Mouse (Mus musculus): ENCODE results near the gene Socs2.

DNA sequence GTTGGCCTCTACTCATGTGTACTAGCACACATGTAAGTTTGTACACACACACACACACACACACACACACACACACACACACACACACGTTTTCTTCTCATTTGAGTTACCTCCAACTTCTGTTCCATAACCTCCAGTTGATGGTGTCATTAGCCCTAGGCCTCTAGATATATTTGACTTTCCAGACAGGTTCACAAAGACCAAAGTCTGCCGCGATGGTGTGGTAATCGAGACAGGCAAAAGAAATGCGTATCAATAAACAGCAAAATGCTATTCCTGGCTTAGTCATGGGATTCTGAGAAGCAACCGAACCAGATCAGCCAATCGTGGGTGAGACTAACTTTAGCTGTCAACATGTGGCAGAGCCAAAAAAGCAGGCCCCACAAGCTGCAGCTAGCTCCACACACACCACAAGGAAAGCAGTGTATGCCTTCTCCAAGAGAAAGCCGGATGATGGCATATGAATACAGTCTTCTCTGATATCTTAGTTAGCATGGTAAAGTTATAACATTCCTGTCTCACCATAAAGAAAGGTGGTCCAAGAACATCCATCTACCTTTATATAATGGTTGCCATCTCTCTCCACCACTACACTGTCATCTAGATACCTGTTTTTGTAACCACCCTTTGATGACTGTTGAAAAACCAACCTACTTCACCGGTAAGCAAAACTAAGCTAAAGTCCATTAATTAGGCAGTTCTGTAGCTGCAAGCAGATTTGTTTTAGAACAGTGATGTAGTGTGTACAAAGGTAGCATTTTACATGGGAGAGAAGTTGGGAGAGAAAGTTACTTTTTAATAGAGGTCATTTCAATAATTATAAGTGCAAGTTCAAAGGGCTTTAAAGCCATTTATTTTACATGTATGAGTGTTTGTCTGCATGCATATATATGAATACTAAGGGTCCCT, 9.5 kb upstream of the Socs2 start:
- TF ChIP-seq CTCF (IDR thresholded peaks at IDR 0.05; ENCODE audit: borderline replicate concordance, insufficient read depth, low read depth, low read length) (no peak), POLR2A (IDR thresholded peaks at IDR 0.05; ENCODE audit: borderline replicate concordance, insufficient read depth, low read length) (no peak)
